Mouse (Mus musculus): ENCODE results near the gene 1110065P20Rik.
A peak's percentile ranks its signal among the peaks of the same experiment; 100 is the strongest.

Gene 1110065P20Rik

DNA sequence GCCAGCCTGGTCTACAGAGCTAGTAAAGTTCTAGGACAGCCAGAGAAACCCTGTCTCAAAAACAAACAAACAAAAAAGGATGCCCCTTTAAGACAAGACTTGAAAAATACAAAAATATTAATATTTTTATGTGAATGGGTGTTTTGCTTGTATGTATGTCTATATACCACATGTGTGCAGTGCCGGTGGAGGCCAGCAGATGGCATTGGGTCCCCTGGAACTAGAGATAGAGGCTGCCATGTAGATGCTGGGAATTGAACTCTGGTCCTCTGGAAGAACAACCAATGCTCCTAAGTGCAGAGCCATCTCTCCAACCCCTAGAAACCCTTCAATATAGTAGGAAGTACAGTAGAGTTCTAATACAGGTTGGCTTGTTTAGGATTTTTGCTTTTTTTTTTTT, 10.0 kb downstream of the 1110065P20Rik start:
- DNase-seq (ENCODE audit: low spot score) = no peak

DNA sequence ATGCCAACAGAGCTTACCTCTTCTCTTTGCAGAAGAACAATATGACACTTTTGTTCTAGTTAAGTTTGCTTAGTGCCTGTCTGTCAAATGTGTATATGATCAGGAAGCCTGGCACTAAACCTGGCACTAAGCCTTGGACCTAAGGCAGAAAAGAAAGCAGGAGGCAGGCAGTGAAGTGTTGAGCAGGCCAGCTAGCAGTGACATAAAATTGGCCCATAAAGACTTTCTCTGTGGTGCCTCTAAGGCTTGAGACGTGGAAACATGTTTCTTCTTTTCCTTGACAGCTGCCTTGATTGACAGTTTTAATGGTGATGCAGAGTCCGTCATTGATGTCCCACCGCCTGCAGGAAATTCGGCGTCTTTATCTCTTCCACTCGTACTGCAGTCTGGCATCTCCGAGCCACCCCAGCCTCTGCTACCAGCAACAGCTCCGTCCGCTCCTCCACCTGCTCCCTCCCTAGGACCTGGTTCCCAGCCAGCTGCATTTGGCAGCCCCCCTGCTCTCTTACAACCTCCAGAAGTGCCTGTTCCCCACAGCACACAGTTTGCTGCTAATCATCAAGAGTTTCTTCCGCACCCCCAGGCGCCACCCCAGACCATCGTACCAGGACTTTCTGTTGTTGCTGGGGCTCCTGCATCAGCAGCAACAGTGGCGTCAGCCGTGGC, 12.8 kb downstream of the 1110065P20Rik start:
- no peak for DNase-seq (ENCODE audit: low spot score)

DNA sequence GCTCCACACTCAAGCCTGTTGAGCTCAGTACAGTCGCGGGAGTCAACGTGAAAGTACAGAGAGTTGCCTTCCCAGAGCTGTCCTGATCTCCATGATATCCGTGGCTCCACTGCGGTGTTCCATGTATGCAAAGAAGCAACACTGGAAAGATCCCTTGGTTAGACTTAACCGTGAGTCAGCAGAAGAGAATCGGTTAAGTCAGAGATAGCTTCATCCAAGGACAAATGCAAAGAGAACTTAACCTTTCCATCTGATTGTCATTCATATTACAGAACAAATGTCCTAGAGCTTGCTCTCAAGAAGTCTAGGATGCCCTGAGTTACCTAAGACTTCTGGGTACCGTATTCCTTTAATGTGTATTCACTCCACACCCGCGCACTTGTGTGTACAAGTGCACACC, 18.2 kb downstream of the 1110065P20Rik start:
- no peak for DNase-seq (ENCODE audit: low spot score)

DNA sequence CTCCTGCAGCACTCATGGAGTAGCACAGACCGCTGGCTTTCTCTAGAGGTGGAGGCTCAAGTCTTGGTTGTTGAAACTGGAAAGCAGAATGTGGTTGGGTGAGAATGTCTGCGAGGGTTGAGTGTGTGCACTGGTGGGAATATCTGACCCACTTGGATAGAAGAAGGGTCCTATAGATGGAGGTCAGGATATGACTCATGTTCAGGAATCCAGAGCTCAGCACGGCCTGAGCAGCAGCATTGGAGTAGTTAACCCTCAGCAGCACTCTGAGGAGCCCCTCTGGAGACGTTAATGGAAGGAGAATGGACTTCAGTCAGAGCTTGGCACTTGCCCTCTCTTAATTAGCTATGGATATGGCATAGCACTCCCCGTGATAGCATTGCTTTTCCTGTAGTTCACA, 21.3 kb downstream of the 1110065P20Rik start:
- no peak for DNase-seq (ENCODE audit: low spot score)

DNA sequence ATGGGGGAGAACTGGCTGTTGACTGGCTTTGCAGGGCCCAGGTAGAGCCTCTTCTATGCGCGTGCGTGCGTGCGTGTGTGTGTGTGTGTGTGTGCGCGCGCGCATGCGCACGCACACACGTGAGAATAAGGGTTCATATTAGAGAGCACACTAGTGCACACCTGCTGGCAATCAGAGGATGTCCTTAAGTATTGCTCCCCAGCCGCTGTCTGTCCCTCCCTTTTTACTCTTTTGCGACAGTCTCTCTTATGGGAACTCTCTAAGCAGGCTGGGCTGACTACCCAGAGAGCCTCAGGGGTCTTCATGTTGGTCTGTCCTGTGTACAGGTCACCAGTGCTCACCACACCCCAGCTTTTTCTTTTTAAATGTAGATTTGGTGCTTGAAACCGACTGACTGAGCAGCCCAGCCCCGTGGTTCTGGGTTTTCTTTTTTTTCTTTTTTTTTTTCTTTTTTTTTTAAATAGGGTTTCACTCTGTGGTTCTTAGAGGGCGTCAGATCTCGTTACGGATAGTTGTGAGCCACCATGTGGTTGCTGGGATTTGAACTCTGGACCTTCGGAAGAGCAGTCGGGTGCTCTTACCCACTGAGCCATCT, 25.5 kb downstream of the 1110065P20Rik start:
- DNase-seq (ENCODE audit: low spot score) = no peak

DNA sequence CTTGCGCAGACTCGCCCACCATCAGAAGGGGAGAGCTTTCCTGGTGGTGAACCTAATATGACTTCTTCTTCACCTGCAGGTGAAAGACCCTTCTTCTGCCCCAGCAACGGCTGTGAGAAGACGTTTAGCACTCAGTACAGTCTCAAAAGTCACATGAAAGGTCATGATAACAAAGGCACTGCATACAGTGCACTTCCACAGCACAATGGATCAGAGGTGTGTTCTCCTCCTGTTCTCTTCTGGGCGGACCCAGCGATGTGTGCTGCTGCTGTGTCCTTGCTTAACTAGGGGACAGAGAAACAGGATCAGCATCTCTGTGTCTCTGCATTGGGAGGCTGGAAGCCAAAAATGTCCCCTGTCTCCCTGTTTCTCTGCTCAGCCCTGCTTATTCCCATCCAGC, 26.0 kb downstream of the 1110065P20Rik start:
- no peak for DNase-seq (ENCODE audit: low spot score)

DNA sequence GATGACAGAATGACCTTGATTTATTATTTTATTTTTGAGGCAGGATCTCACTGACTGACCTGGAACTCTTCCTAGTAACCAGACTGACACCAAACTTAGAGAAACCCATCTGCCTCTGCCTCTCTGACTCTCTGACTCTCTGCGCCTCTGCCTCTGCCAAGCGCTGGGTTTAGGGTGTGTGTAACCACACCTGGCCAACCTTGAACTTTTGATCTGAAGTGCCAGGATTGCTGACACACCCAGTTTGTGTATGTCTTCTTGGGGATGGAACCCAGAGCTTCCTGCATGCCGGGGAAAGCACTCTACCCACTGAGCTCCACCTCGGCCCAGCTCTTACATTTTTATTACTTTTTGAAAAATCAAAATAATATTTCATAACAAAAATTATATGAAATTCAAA, 32.2 kb downstream of the 1110065P20Rik start:
- DNase-seq (ENCODE audit: low spot score) = no peak

DNA sequence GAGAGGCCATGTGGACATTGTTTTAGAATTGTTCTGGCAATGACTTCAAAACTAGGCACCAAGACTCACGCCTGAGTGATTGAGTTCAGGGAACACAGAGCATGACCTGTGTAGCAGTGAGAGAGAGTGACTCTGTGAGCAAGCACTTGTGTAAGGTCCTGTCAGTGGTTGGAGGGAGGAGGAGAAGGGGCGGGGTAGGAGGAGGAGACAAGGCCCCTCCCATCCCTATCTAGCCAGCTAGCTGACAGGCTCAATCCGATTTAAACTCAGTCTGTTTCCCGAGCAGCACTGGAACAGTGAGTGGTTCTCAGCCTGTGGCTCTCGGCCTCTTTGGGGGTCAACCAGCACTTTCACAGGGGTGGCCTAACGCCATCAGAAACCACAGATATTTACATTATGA, 33.2 kb downstream of the 1110065P20Rik start:
- DNase-seq (ENCODE audit: low spot score) = peak; percentile 52

DNA sequence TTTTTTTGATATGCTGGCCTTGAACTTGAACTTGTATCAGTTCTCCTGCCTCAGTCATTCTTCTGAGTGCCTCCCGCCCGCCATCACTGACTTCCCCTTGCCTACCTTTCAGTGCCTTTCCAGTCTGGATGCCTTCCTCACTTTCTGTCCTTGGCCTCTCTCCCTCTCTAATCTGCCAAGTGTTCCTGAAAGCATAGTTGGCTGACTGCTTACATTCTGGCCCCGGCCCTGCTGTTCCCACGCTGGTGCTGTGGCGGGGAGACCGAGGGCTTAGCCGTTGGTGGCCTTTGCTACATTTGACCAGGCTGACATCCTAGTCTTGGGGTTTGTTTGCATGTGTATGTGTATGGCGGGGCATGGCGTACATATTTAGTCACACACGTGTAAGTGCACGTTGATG, 35.1 kb downstream of the 1110065P20Rik start:
- DNase-seq (ENCODE audit: low spot score) = no peak

DNA sequence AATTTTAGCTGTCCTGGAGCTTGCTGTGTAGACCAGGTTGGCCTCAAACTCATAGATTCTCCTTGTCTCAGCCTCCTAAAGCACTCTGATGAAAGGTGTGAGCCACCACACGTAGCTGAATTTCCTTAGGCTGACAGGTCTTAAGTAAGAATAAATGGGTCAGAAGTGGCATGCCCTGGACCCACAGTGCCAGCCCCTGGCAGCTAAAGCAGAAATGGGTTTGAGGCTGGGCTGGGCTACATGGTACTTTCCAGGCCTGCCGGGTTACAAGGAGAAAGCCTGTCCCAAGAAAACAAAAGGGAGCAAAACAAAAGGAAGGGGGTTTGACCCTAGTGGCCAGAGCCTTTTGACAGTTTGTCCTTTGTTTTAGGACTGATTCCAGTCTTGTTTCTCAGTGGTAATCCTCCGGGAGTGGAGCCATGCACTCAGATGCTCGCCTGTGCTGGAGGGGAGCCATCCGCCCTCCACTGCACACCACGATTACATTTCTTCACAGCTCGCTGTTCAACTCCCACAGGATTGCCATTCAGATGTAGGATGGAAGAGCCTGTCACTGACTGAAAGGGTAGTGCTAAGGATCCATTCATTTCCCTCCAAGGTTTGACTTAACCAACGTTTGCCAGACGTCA, 39.5 kb downstream of the 1110065P20Rik start:
- DNase-seq (ENCODE audit: low spot score) = peak; percentile 5

DNA sequence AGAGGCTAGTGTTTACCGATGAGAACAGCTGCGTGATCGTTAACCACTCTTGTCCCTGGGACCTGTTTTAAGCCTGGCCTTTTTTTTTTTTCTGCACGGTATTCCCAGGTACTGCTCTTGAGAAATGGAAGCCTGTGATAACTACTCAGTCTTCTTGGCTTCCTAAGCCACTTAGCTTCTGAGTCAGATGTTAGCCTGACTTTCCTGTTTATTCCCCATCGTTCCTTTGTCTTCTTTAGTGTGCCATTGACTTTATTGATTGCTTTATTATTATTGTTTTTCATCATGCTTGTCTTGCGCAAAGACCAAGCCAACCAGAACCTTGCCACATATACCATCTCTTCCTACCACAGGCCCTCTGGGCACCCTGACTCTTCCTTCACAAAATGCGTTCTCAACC, 40.9 kb downstream of the 1110065P20Rik start:
- DNase-seq (ENCODE audit: low spot score) = no peak

DNA sequence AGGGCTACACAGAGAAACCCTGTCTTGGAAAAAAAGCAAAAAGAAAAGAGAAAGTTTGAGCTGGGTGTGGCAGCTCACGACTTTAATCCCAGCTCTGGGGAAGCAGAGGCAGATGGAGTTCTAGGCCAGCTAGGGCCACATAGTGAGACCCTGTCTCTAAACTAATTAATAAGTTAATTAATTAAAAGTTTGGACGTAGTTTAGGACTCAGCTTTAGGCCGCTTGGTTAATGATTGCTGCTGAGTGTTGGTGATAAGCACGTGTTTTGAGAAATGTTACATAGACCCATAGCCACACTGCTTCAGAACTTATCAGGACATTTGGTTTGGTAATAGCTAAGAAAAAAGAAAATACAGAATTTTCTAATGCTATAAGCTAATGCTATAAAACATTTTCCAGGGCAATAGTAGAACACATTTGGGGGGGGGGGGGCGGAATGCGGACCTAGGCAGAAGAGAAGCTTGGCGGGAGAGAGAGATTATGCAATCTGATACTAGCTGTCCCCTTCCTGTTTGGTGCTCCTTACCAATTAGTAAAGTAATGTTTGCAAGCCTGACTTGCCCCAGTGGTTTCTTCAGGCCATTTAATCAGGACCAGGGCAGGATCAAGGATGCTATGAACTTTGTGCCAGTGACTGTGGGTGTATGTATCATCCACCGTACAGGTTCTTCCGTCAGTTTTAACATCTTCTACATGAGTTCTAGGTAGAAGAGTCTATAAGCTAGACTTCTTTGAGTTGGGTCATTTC, 41.7 kb downstream of the 1110065P20Rik start:
- no peak for DNase-seq (ENCODE audit: low spot score)

DNA sequence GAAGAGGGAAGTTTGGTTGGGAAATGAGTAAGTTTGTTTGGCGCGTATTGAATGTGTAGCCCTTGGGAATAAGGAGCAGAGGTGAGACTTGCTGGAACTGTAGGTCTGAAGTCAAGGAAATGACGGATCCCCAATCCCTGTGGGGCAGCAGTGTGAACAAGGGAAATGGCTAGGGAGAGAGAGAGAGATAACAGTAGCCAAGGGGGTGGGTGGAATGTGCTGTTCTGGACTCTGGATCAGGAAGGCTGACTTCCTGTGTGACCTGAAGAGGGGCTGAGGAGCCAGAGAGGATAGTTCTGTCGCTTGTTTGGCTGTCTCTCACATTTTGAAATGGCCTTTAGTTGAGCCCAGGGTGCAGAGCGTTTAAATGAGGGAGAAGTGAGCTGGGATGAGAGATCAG, 42.5 kb downstream of the 1110065P20Rik start:
- DNase-seq (ENCODE audit: low spot score) = no peak

DNA sequence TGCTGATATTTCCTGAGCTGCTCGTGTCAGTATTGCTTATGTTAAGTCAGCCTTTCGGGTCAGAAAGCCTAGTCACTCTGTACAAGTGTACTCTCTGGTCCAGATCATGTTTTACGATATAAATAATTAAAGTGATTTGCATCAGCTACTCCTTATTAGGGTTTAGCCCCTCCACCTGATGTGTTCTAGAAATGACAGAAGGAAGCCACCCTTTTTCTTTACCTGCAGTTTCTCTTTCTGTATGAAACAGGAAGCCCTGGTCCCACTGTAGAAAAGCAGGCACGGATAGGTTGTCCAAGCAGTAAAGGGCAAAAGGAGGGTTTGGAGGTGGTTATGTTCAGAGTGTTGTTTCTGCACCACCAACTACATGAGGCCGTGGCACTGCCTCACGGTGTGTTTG, 47.6 kb downstream of the 1110065P20Rik start:
- DNase-seq (ENCODE audit: low spot score) = no peak

DNA sequence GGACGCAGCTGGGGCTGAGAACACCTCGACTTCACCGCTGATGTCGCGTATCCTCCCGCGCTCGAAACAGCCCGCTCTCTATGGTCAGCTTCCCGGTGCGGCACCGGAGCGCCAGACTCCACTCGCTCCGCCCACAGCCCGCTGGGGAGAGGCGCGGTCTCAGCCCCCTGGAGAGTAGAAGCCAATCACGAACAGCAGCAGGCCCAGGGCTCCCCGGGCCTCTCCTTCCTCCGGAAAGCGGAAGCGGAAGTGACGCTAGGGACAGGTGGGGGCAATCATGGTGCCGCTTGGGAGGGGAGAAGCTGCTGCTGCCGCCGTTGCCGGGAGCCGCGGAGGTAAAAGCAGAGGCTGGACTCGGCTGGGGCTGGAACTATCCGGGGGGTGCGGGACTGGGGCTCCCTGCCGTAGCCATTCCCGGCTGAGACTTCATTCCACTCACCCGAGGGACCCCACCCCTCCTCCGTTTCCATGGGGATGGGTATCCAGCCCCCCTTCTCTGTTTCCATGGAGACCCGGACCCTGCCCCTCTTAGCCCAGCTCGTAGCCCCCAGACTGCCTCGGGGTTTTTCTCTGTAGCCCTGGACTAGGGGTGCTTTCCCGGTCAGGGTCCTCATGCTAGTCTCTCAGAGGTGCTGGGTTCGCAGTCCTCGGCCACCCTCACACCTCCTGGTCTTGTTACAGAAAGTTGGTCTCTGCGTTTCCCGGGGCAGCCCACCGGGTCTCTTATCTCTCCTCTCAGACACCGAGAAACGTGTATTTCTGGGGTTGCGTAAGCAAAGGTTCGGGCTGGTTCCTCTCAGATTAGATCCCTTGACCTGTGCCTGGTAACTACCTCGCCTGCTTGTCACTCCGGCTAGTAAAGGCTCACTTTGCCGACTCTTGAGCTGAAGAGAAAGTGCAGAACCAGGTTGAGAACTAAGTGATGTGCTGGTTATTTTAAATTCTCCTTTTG, 48.4 kb downstream of the 1110065P20Rik start:
- DNase-seq (ENCODE audit: low spot score) = peak; percentile 98

DNA sequence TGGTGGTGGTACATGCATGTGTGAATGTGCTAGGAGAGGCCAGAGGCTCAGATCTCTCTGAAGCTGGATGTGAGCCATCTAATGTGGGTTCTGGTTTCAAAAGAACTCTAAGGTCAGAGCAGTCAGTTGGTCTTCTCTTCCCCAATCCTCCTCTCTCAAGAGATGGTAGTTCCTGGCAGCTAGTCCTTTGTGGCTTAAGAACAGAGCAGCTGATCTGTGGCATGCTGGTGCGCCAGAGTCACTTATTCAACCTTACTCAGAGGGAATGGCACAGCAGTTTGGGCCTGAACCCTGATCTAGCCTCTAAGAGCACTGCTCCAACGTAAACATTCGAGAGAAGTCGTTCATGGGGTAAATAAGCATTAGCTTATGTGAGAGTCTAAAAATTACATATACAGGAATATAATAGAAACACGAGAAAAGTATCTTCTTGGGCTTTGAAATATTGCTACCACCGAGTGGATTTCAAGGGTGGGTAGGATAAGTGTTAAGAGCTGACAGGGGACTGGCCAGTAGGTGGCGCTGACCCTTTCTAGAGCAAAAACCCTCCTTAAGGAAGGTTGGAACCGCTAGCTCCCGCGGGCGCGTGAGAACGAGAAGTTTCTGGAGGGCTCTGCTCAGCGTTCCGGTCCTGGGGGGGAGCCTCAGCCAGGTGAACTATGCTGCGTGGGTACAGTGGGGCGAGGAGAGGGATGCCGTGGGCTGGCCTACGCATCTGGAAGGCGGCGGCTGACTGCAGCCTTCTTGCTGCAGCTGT, 49.3 kb downstream of the 1110065P20Rik start, which contains the start of gene Mtf1:
TSS of gene Mtf1 (plus strand) at position 553 of the 757 bp plus-strand sequence.
- peak; percentile 96 for DNase-seq (ENCODE audit: low spot score)
